In genomic region chr12:79364284-79364683, GRCm38 (mm10) we compare ENCODE assay signal across 29 mouse cellular contexts.
"Had no signal": no experiment of that assay in that cellular context is flagged by ENCODE, and none has a peak within 500 bp of the region (broad histone marks: within the 10 kb centered on the region; RNA-seq: fewer than 3 reads in every experiment).

No protein-coding gene starts in this region.

- H3K36me3 ChIP-seq: embryonic facial prominence, embryonic 12.5 days; embryonic facial prominence, embryonic 13.5 days; embryonic facial prominence, embryonic 15.5 days; forebrain, embryonic 12.5 days; forebrain, embryonic 15.5 days had no signal

- H3K9me3 ChIP-seq: embryonic facial prominence, embryonic 10.5 days; embryonic facial prominence, embryonic 12.5 days; embryonic facial prominence, embryonic 15.5 days; forebrain, embryonic 13.5 days; forebrain, embryonic 15.5 days had no signal

- H3K27me3 ChIP-seq: embryonic facial prominence, embryonic 12.5 days; embryonic facial prominence, embryonic 13.5 days; embryonic facial prominence, embryonic 15.5 days; forebrain, embryonic 12.5 days; forebrain, embryonic 13.5 days; forebrain, embryonic 15.5 days had no signal

- H3K27ac ChIP-seq: embryonic facial prominence, embryonic 10.5 days; embryonic facial prominence, embryonic 12.5 days; embryonic facial prominence, embryonic 13.5 days; embryonic facial prominence, embryonic 15.5 days; forebrain, embryonic 10.5 days; forebrain, embryonic 12.5 days; forebrain, embryonic 13.5 days; forebrain, embryonic 15.5 days; gastrocnemius, adult 2 months; heart, adult 2 months had no signal

- H3K4me1 ChIP-seq: embryonic facial prominence, embryonic 10.5 days; embryonic facial prominence, embryonic 12.5 days; embryonic facial prominence, embryonic 13.5 days; embryonic facial prominence, embryonic 15.5 days; forebrain, embryonic 10.5 days; forebrain, embryonic 12.5 days; forebrain, embryonic 13.5 days; forebrain, embryonic 15.5 days had no signal

- H3K4me3 ChIP-seq: embryonic facial prominence, embryonic 10.5 days; embryonic facial prominence, embryonic 12.5 days; embryonic facial prominence, embryonic 13.5 days; embryonic facial prominence, embryonic 15.5 days; erythroblast, embryonic 14.5 days; forebrain, embryonic 10.5 days; forebrain, embryonic 12.5 days; forebrain, embryonic 13.5 days; forebrain, embryonic 15.5 days; gastrocnemius, adult 2 months; heart, adult 2 months had no signal

- H3K4me2 ChIP-seq: embryonic facial prominence, embryonic 12.5 days; embryonic facial prominence, embryonic 13.5 days; embryonic facial prominence, embryonic 15.5 days; forebrain, embryonic 12.5 days; forebrain, embryonic 13.5 days; forebrain, embryonic 15.5 days had no signal

- DNase-seq: cerebellum, adult 2 months; cerebellum, adult 8-10 months; cerebellum, adult 9-10 months; cerebellum, adult 9-11 months; cerebellum, postnatal 10 days; cerebellum, postnatal 14 days; cerebellum, postnatal 25 days; cerebellum, postnatal 36 days; embryo, embryonic 11 days; forebrain, postnatal 0 days; gastrocnemius, adult 2 months; gastrocnemius, postnatal 10 days; gastrocnemius, postnatal 14 days; gastrocnemius, postnatal 25 days; gastrocnemius, postnatal 36 days; heart, adult 11 months; heart, adult 18-20 months; heart, adult 2 months had no signal

- H3K9ac ChIP-seq: embryonic facial prominence, embryonic 12.5 days; embryonic facial prominence, embryonic 13.5 days; embryonic facial prominence, embryonic 15.5 days; forebrain, embryonic 12.5 days; forebrain, embryonic 13.5 days; forebrain, embryonic 15.5 days; forebrain, postnatal 0 days had no signal

- ATAC-seq: forebrain, embryonic 13.5 days; forebrain, embryonic 14.5 days; forebrain, embryonic 15.5 days; forebrain, embryonic 16.5 days; forebrain, postnatal 0 days had no signal
